Mouse (Mus musculus): ENCODE measurements around the gene Tert.

GRCm38 (mm10) chr13:73687601-73688000, 60.9 kb downstream of the Tert start:
- TF ChIP-seq CTCF (IDR thresholded peaks at IDR 0.05) (no peak), EP300 (IDR thresholded peaks at IDR 0.05) (no peak)

Measured in lung, postnatal 0 days (tissue).